Mouse (Mus musculus) hindbrain, embryonic 16.5 days (tissue): ENCODE data around the gene Mpdz. TPM values are rescaled to one million over a fixed set of nuclear protein-coding genes. Genes with fewer than 3 reads are reported as not detected.

Experiments used
- ATAC-seq: fragments of 200-750 bp; cut with Nextera tagmentation; 2 replicates; pipeline ENCODE4 v1.8.0; 2017; ENCODE audit warnings: moderate TSS enrichment, moderate library complexity
- H3K27ac ChIP-seq: fragments of 300-500 bp; sonication (generic); 2 replicates; pipeline ENCODE4 v1.5.1; 2014; ENCODE audit warnings: low read depth, mild to moderate bottlenecking, control low read depth, low read length, moderate library complexity
- H3K27me3 ChIP-seq: fragments of 300-500 bp; sonication (generic); replicated peaks from 2 replicates; pipeline ENCODE4 v1.6.1; 2014; ENCODE audit warnings: low read length; ENCODE audit not compliant: control insufficient read depth, insufficient read depth
- H3K36me3 ChIP-seq: fragments of 300-500 bp; sonication (generic); 2 replicates; pipeline ENCODE4 v1.6.1; 2014; ENCODE audit warnings: mild to moderate bottlenecking, low read length, moderate library complexity, mixed read lengths; ENCODE audit not compliant: control insufficient read depth, insufficient read depth
- H3K4me1 ChIP-seq: fragments of 300-500 bp; sonication (generic); 2 replicates; pipeline ENCODE4 v1.6.1; 2014; ENCODE audit warnings: low read depth, low read length; ENCODE audit not compliant: control insufficient read depth, insufficient read depth
- H3K4me2 ChIP-seq: fragments of 300-500 bp; sonication (generic); 2 replicates; pipeline ENCODE4 v1.6.1; 2014; ENCODE audit warnings: mild to moderate bottlenecking, low read length, control low read depth, moderate library complexity
- H3K4me3 ChIP-seq: fragments of 300-500 bp; sonication (generic); 2 replicates; pipeline ENCODE4 v1.5.1; 2014; ENCODE audit warnings: mild to moderate bottlenecking, low read length, control low read depth, moderate library complexity
- H3K9ac ChIP-seq: fragments of 300-500 bp; sonication (generic); 2 replicates; pipeline ENCODE4 v1.6.1; 2014; ENCODE audit warnings: low read depth, mild to moderate bottlenecking, control low read depth, low read length, moderate library complexity
- H3K9me3 ChIP-seq: fragments of 300-500 bp; sonication (generic); 2 replicates; pipeline ENCODE4 v1.6.1; 2014; ENCODE audit warnings: mild to moderate bottlenecking, low read length, moderate library complexity; ENCODE audit not compliant: control insufficient read depth
- WGBS: fragments of 180-500 bp; shearing (Covaris S2); extraction: QIAGEN DNeasy Blood & Tissue Kit; methylation state at CpG from one replicate; pipeline ENCODE4 v1.1.7; 2014; 5-methylcytosine and 5-hydroxymethylcytosine counted together
- polyA plus RNA-seq: library from polyadenylated mRNA; unstranded; fragments of >200 nt; fragmentation: Nextera tagmentation; extraction: Ambion mirVana; gene quantifications from 2 replicates; pipeline ENCODE4 v1.2.1, GENCODE M21; 2015

The Mpdz gene
- polyA plus RNA-seq, 1 experiment from 2014 or later = 11.7 TPM

DNA sequence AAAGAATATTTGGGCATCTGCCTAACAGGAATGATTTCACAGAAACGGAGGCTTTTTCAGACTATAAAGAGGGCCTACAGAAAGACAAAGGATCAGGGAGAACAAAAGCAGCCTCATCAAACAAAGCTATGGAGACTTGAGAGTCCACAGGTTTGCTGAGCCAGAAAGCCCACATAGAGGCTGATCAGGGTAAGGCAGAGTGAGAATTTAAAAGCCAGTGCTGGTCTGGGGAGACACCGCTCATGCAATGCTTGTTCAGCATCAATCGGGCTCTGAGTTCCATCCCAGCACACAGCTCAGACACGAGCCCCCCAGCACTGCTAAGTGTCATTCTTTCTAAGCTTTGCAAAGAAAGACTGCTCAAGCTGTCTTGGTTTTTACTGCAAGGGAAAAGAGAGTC is 162.5 kb downstream of the Mpdz start:
- Histone ChIP-seq H3K4me2 (no peak overlapping the region), H3K4me1 (no peaks in the 10 kb centered on the region), H3K36me3 (no peaks in the 10 kb centered on the region), H3K27ac (no peak overlapping the region), H3K4me3 (no peak overlapping the region), H3K9me3 (no peaks in the 10 kb centered on the region), H3K9ac (no peak overlapping the region), H3K27me3 (no peaks in the 10 kb centered on the region)
- ATAC-seq = no peak
- WGBS = 23% methylated on average over 4 of the region's 4 CpGs

DNA sequence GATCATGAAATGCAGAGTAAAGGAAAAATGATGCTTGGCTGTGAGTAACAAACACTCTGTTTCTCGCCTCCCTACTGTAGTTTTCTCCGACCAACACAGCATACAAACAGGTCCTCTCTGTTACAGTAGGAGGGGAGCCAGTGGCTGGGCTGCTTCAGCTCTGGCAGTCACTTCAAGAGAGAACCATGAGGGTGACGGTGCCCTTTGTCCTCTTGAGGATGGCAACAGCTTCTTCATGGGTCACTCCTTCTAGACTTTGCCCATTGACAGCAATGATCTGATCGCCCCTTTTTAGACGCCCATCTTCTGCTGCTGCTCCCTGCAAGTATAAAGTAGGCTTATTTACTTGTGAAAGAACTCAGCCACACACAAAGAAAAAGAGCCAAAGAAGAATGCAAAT is 163.2 kb downstream of the Mpdz start:
- ATAC-seq = no peak
- Histone ChIP-seq H3K4me2 (no peak overlapping the region), H3K27ac (no peak overlapping the region), H3K4me3 (no peak overlapping the region), H3K27me3 (no peaks in the 10 kb centered on the region), H3K9ac (no peak overlapping the region), H3K36me3 (no peaks in the 10 kb centered on the region), H3K9me3 (no peaks in the 10 kb centered on the region), H3K4me1 (no peaks in the 10 kb centered on the region)
- 44% methylated on average over 5 of the region's 5 CpGs for WGBS

DNA sequence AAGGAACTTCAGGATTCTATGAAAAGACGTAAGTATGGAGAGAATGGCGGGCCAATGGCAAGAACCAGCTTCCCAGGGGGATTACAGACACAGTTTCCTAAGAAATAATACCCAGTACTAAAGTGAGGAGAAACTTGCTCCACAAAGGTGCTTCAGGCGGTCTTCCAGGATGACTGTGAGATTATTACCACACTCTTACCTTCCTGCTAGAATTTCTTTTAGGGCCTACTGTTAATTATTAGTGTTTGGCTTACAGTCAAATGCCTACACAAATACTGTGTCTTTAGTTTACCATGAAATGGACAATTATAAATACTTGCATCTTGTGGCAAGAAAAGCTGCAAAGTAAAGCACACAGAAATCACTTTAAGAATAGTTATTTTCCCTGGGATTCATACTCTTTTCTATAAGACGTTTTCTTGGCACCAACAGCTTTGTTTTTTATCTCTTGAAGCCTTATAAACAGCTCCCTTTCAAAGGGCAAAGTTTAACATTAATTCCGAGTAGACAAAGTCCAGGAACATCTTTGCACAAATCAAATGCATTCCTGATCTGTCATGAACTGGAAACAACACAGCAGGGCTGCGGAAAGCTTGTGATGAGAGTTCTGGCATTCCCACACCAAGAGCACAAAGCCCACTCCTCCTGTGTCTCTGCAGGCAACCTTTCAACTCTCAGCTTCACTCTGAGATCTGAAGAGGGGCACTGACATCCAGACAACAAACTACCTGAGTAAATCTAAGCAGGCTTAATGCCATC is 166.5 kb downstream of the Mpdz start:
- 44% methylated on average over 6 of the region's 6 CpGs for WGBS
- no peak for ATAC-seq
- Histone ChIP-seq H3K27me3 (no peaks in the 10 kb centered on the region), H3K9me3 (no peaks in the 10 kb centered on the region), H3K36me3 (no peaks in the 10 kb centered on the region), H3K4me2 (no peak overlapping the region), H3K9ac (no peak overlapping the region), H3K27ac (no peak overlapping the region), H3K4me3 (no peak overlapping the region), H3K4me1 (no peaks in the 10 kb centered on the region)

DNA sequence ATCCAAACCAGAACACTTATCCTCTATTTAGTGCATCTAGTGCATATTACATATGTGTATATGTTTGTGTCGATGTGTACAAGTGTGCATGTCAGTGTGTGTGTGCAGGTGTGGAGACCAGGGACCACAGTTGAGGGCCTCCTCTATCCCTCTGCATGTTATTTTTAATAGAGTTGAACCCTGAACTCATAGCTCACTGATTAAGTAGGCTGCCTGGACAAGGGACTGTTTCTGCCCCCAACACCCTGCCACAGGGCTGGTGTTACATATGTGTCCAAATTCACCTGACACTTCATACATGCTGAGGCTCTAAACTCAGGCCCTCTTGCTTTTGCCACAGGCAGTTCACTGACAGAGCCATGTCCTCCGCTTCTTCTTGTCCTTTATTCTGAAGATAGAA is 169.5 kb downstream of the Mpdz start:
- no peaks in the 10 kb centered on the region for H3K9me3 ChIP-seq
- ATAC-seq = no peak
- H3K27me3 ChIP-seq = no peaks in the 10 kb centered on the region
- no peak overlapping the region for H3K4me2 ChIP-seq
- WGBS = 94% methylated on average over 2 of the region's 2 CpGs
- no peak overlapping the region for H3K9ac ChIP-seq
- no peaks in the 10 kb centered on the region for H3K36me3 ChIP-seq
- H3K4me1 ChIP-seq = no peaks in the 10 kb centered on the region
- no peak overlapping the region for H3K27ac ChIP-seq
- H3K4me3 ChIP-seq = no peak overlapping the region

DNA sequence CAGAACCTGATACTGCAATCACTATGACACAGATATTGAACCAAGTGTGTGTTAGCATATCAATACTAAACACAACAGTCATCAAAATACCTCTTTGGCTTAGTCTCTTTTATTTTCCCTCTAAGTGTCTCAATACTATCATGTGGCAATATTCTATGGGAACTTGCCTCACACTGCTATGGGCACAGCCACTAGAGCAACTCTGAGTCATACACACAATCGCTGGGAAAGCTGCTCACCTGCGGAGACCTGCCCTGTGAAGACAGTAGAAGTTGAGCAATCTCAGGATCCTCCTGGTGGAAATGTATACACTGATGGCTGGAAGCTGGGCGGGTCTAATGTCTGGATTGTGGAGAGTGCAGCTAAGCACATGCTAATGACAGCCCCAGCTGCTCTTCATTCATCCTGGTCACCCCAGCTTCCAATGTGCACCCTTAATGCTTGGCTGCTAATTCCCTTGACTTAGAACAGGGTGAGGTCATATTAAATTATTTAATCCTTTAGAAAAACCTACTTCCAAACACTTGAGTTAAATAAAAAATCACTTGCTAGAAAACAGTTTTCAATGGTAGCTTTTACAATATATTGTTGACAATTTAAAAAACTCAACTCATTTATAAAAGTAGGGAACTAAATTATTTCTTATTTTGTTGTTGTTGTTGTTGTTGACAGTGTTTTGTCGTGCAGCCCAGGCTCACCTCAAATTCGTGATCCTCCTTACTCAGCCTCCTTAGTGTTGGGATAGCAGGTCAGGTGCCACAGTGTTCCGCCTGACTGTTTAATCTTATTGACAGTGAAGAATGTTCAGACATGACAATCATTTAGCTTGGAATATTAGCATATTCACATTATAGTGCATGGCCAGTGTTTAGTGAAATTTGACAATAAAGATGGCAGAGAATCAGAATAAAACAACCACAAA is 189.5 kb downstream of the Mpdz start:
- Histone ChIP-seq H3K9ac (no peak overlapping the region), H3K4me2 (no peak overlapping the region), H3K4me3 (no peak overlapping the region), H3K36me3 (no peaks in the 10 kb centered on the region), H3K4me1 (no peaks in the 10 kb centered on the region), H3K27me3 (no peaks in the 10 kb centered on the region), H3K27ac (no peak overlapping the region), H3K9me3 (no peaks in the 10 kb centered on the region)
- 69% methylated on average over 6 of the region's 6 CpGs for WGBS
- no peak for ATAC-seq

DNA sequence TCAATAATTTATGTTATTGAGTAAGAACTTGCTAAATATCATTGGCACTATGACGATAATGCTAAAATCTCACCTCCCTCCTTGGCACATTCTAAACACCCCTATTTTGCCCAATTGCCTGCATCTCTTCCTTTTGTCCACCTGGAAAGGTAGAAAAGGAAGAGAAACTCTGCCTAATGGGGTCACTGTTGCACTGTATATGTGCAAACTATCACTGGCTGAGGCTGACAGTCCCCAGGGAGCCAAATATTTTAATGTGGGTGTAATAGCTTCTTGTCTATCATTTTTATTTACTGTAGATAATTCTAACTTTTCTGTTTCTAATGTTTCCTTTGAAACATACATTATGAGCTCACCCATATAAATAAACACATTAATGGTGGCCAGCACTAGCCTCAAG is 190.3 kb downstream of the Mpdz start:
- no peaks in the 10 kb centered on the region for H3K27me3 ChIP-seq
- H3K9ac ChIP-seq = no peak overlapping the region
- no peak overlapping the region for H3K4me2 ChIP-seq
- no peaks in the 10 kb centered on the region for H3K4me1 ChIP-seq
- no peak for ATAC-seq
- H3K36me3 ChIP-seq = no peaks in the 10 kb centered on the region
- no peaks in the 10 kb centered on the region for H3K9me3 ChIP-seq
- no peak overlapping the region for H3K4me3 ChIP-seq
- 89% methylated on average over 1 of the region's 1 CpGs for WGBS
- H3K27ac ChIP-seq = no peak overlapping the region

DNA sequence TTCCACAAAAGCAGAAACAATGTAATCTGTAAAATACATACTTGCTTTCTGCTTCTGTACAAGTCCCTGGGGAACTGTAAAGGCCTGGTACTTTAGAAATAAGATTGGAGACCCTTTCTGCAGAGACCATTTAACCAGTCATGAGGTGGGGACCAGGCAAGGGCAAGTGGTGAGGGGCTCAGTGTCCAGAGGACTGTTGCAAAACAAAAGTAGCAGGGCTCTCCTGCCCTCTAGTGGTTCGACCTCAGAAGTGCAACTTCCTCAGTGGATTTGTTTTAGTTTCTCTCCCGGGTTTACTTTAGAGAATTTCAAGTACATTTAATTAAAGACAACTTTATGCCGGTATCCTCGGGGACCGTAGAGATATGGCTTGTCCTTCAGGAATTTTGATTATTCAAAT is 190.7 kb downstream of the Mpdz start:
- 13% methylated on average over 5 of the region's 5 CpGs for WGBS
- H3K4me3 ChIP-seq = no peak overlapping the region
- ATAC-seq = no peak
- H3K4me1 ChIP-seq = no peaks in the 10 kb centered on the region
- H3K9me3 ChIP-seq = no peaks in the 10 kb centered on the region
- no peaks in the 10 kb centered on the region for H3K27me3 ChIP-seq
- H3K27ac ChIP-seq = no peak overlapping the region
- no peak overlapping the region for H3K4me2 ChIP-seq
- H3K9ac ChIP-seq = no peak overlapping the region
- H3K36me3 ChIP-seq = no peaks in the 10 kb centered on the region

DNA sequence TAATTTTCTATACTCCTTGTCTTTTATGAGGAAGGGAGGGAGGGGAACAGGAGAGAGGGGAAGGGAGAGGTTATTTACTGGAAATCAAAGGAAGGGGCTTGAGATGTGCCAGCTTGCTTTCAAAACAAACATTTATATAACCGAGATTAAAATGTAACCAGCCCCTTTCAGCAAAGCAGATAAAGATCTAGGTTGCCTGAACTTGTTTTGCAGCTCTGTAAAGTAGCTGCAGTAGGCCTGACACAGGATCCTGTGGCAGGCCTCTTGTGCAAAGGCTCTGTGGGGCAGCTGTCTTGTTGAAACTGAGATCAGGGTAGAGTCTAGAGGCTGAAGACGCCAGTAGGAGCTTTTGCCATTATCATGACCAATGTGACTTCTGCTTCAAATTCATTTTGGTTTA is 193.4 kb downstream of the Mpdz start:
- H3K36me3 ChIP-seq = no peaks in the 10 kb centered on the region
- H3K9ac ChIP-seq = no peak overlapping the region
- no peak overlapping the region for H3K4me2 ChIP-seq
- H3K4me1 ChIP-seq = no peaks in the 10 kb centered on the region
- no peaks in the 10 kb centered on the region for H3K27me3 ChIP-seq
- no peak overlapping the region for H3K4me3 ChIP-seq
- H3K27ac ChIP-seq = no peak overlapping the region
- ATAC-seq = no peak
- no peaks in the 10 kb centered on the region for H3K9me3 ChIP-seq
- WGBS = 86% methylated on average over 2 of the region's 2 CpGs

DNA sequence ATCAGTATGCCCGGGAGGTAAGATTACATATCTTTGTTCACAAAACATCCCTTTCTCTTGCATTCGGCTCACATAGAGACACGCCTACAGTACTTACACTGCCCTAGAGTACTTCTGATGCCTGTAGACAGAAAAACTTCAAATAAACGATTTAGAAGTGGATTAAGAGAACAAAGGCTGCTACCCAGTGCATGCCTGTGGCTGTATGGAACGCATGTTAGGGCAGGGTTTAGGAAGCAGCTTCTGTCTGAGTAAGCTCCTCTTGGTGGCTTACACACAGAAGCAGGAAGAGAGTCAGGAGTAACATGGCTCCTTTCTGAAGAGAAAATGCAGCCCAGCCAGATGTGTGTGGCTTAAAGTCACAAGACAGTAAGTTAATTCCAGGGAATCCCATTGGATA is 206.4 kb downstream of the Mpdz start:
- no peaks in the 10 kb centered on the region for H3K4me1 ChIP-seq
- ATAC-seq = no peak
- no peaks in the 10 kb centered on the region for H3K36me3 ChIP-seq
- no peak overlapping the region for H3K4me3 ChIP-seq
- WGBS = 82% methylated on average over 5 of the region's 5 CpGs
- H3K4me2 ChIP-seq = no peak overlapping the region
- H3K9ac ChIP-seq = no peak overlapping the region
- no peaks in the 10 kb centered on the region for H3K27me3 ChIP-seq
- H3K9me3 ChIP-seq = no peaks in the 10 kb centered on the region
- H3K27ac ChIP-seq = no peak overlapping the region
